Mouse (Mus musculus): Measurements from ENCODE around the gene Zfp324. TPM values are rescaled to one million over a fixed set of nuclear protein-coding genes. Genes with fewer than 3 reads are reported as not detected.

The Zfp324 gene
- total RNA-seq, 2 experiments from 2014 or later = 11.0 TPM

- no peak for DNase-seq (ENCODE audit: extremely low spot score in 1 of 2, low spot score in 2 of 2)
- intact Hi-C loops (cut with DNase I) = no loop called here
- TF ChIP-seq CTCF (IDR thresholded peaks at IDR 0.05) = no peak
- H3K27ac ChIP-seq = no peak within 1 kb of the TSS
- H3K4me3 ChIP-seq = no peak within 1 kb of the TSS
Measured at GRCm38 (mm10) chr7:12998053-12998452, 32.4 kb downstream of the Zfp324 start, which contains the start of gene Slc27a5. Gene Slc27a5 (minus strand): TSS chr7:12998192.

GRCm38 (mm10) chr7:12998851-12999250, 33.2 kb downstream of the Zfp324 start, which contains the start of gene Trim28:
Gene Trim28 (plus strand): TSS chr7:12999114.
- TF ChIP-seq CTCF (IDR thresholded peaks at IDR 0.05) = no peak
- Histone ChIP-seq H3K4me3 (no peak within 1 kb of the TSS), H3K27ac (no peak within 1 kb of the TSS)
- intact Hi-C loops (cut with DNase I) = no loop called here
- no peak for DNase-seq (ENCODE audit: extremely low spot score in 1 of 2, low spot score in 2 of 2)

GRCm38 (mm10) chr7:13001584-13001983, 35.9 kb downstream of the Zfp324 start:
- intact Hi-C loops (cut with DNase I) = no loop called here
- no peak for TF ChIP-seq CTCF (IDR thresholded peaks at IDR 0.05)
- DNase-seq (ENCODE audit: extremely low spot score in 1 of 2, low spot score in 2 of 2) = no peak
- H3K27ac ChIP-seq = no peak overlapping the region
- no peak overlapping the region for H3K4me3 ChIP-seq

GRCm38 (mm10) chr7:13003380-13003779, 37.7 kb downstream of the Zfp324 start:
- no peak; the same call in 1 of the 2 replicates for TF ChIP-seq CTCF (IDR thresholded peaks at IDR 0.05)
- H3K27ac ChIP-seq = no peak overlapping the region
- no peak overlapping the region for H3K4me3 ChIP-seq
- intact Hi-C loops (cut with DNase I) = no loop called here
- no peak for DNase-seq (ENCODE audit: extremely low spot score in 1 of 2, low spot score in 2 of 2)

- Histone ChIP-seq H3K4me3 (no peak overlapping the region), H3K27ac (no peak overlapping the region)
- intact Hi-C loops (cut with DNase I) = loop anchor here (5.0 kb wide), 1 partner anchor 84 kb away; the partner anchor contains the start of gene Rps5
- TF ChIP-seq CTCF (IDR thresholded peaks at IDR 0.05) = no peak
- no peak for DNase-seq (ENCODE audit: extremely low spot score in 1 of 2, low spot score in 2 of 2)
Measured at GRCm38 (mm10) chr7:13006011-13006410, 40.4 kb downstream of the Zfp324 start.

GRCm38 (mm10) chr7:13006531-13006930, 40.9 kb downstream of the Zfp324 start:
- Histone ChIP-seq H3K4me3 (no peak overlapping the region), H3K27ac (no peak overlapping the region)
- TF ChIP-seq CTCF (IDR thresholded peaks at IDR 0.05) = no peak
- intact Hi-C loops (cut with DNase I) = loop anchor here (5.0 kb wide), 1 partner anchor 84 kb away; the partner anchor contains the start of gene Rps5
- DNase-seq (ENCODE audit: extremely low spot score in 1 of 2, low spot score in 2 of 2) = no peak

GRCm38 (mm10) chr7:13007341-13008092, 41.9 kb downstream of the Zfp324 start:
- intact Hi-C loops (cut with DNase I) = loop anchor here (2.0 to 5.0 kb wide), 4 partner anchors 17 to 85 kb away; partner anchors contain the start of genes Mzf1 and Rps5
- H3K27ac ChIP-seq = no peak overlapping the region
- peak in 1 of 2 experiments; percentile 30 for DNase-seq (ENCODE audit: extremely low spot score in 1 of 2, low spot score in 2 of 2)
- TF ChIP-seq CTCF (IDR thresholded peaks at IDR 0.05) = no peak
- H3K4me3 ChIP-seq = no peak overlapping the region

- intact Hi-C loops (cut with DNase I) = loop anchor here (2.0 to 5.0 kb wide), 4 partner anchors 15 to 87 kb away; partner anchors contain the start of genes Mzf1 and Rps5
- Histone ChIP-seq H3K27ac (peak overlapping the region; percentile 99), H3K4me3 (peak overlapping the region; percentile 83)
- peak; percentile 68 for TF ChIP-seq CTCF (IDR thresholded peaks at IDR 0.05)
- DNase-seq (ENCODE audit: extremely low spot score in 1 of 2, low spot score in 2 of 2) = peak; percentile 89 to 90
Measured at GRCm38 (mm10) chr7:13009143-13010004, 43.7 kb downstream of the Zfp324 start.

- H3K4me3 ChIP-seq = peak within 1 kb of the TSS; percentile 83
- H3K27ac ChIP-seq = peak within 1 kb of the TSS; percentile 99
- no peak for DNase-seq (ENCODE audit: extremely low spot score in 1 of 2, low spot score in 2 of 2)
- intact Hi-C loops (cut with DNase I) = no loop called here
- TF ChIP-seq CTCF (IDR thresholded peaks at IDR 0.05) = no peak
Measured at GRCm38 (mm10) chr7:13010005-13010908, 44.6 kb downstream of the Zfp324 start, which contains the start of gene Zbtb45. Gene Zbtb45 (minus strand): TSS chr7:13010034.

- H3K27ac ChIP-seq = no peak overlapping the region
- H3K4me3 ChIP-seq = no peak overlapping the region
- no peak for DNase-seq (ENCODE audit: extremely low spot score in 1 of 2, low spot score in 2 of 2)
- intact Hi-C loops (cut with DNase I) = no loop called here
- TF ChIP-seq CTCF (IDR thresholded peaks at IDR 0.05) = no peak
Measured at GRCm38 (mm10) chr7:13013671-13014070, 48.0 kb downstream of the Zfp324 start.

Data from left cerebral cortex, adult 2 months (tissue).